Mouse (Mus musculus): ENCODE measurements around the gene Elfn1. TPM values are rescaled to one million over a fixed set of nuclear protein-coding genes. Genes with fewer than 3 reads are reported as not detected.

The Elfn1 gene
- polyA plus RNA-seq (2016; fragmentation: Nextera tagmentation; extraction: Ambion mirVana) = 0.73 TPM in 1 of 2 replicates, not detected in the other

DNA sequence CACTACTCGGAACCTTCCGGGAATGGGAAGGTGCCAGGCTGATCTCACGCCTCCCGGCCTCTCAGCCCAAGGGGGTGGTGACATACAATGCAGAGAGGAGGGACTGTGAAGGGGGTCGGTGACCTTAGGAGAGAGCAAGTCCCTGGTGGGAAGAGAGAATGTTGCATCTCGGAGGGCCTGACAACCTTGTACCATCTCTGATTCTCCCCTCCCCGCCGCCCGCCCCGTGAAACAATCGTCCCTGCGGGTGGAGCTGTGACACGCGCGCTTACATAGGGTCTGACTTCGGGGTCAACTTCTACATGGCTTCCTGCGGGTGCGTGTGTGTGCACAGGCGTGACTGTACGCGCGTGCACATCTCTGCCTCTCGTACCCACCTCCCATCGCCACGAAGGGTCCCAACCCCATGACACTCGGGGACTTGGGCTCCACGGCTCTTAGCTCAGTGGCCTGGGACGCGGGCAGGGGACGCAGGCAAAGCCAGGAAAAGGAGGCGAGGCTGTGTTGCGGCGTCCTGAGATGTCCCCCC lies at the start of gene Elfn1:
Gene Elfn1, plus strand, starts transcription at position 230 of the 529 bp plus-strand sequence.
- WGBS = under 1% methylated on average over 33 of the region's 33 CpGs
- Histone ChIP-seq H3K9me3 (no peaks in the 10 kb centered on the region), H3K4me1 (peaks cover 54% of the 10 kb centered on the region), H3K27ac (peak within 1 kb of the TSS; percentile 74), H3K36me3 (no peaks in the 10 kb centered on the region), H3K27me3 (ENCODE audit: insufficient read depth, poor library complexity, severe bottlenecking) (peaks cover 88% of the 10 kb centered on the region), H3K4me3 (peak within 1 kb of the TSS; percentile 75)
- DNase-seq (ENCODE audit: low spot score) = no peak

DNA sequence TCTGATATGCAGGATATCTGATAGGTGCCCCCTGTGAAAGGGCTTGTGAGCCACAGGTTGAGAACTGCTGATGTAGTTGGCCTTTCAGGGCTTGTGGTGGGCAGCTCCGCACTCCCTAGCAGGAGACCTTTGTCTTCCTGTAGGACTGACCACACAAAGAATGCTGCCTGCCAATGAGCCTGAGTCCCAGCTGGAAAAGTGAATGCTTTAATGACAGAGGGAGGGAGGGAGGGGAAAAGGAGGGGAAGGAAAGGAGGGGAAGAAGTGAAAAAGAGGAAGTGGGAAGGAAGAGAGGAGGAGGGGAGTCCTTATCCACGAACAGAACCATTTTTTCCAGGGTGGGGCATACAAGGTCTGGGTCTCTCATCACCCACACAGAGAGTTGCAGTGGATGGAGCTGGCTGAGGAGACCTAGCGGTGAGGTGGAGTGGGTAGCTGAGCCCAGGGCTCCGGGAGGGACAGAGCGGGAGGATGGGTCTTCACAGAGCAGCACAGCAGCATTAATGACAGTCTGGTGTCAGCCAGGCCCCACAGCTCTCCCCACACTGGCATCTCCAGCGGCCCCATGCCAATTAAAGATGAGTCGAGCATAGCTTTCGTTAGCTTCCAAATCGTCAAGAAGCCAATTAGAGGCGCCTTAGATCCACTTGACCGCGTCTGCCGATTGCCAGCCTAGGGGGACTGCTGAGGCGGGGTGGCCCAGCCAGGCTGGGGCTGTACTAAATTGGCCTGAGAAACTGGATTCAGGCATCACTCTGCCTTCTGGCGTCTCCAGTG lies 47.2 kb upstream of the Elfn1 start:
- no peak for DNase-seq (ENCODE audit: low spot score)
- Histone ChIP-seq H3K4me1 (no peaks in the 10 kb centered on the region), H3K4me3 (no peak overlapping the region), H3K36me3 (no peaks in the 10 kb centered on the region), H3K27ac (no peak overlapping the region), H3K27me3 (ENCODE audit: insufficient read depth, poor library complexity, severe bottlenecking) (peaks cover 11% of the 10 kb centered on the region), H3K9me3 (no peaks in the 10 kb centered on the region)
- 57% methylated on average over 15 of the region's 15 CpGs for WGBS

DNA sequence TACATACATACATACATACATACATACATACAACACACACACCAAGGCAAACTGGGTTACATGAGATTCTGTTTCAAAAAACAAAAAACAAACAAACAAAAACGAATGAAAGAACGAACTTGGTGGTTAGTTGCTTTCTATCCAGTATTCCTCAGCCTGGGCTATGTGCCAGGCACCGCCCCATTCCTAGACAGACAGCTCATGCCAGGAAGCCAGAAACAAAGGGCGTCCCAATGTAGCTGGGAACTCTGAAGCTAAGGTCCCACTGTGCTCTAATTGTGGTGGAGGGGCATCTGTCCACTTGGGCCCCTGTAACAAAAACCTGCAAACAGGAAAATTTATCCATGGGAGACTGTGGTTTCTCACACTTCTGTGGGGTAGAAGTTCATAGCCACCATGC lies 45.0 kb upstream of the Elfn1 start:
- H3K9me3 ChIP-seq = no peaks in the 10 kb centered on the region
- 56% methylated on average over 4 of the region's 4 CpGs for whole genome bisulfite sequencing
- no peak overlapping the region for H3K4me3 ChIP-seq
- H3K27ac ChIP-seq = no peak overlapping the region
- no peak for DNase-seq (ENCODE audit: low spot score)
- H3K4me1 ChIP-seq = peaks cover 3% of the 10 kb centered on the region; the same call in 1 of the 2 replicates
- no peaks in the 10 kb centered on the region for H3K36me3 ChIP-seq
- peaks cover 11% of the 10 kb centered on the region for H3K27me3 ChIP-seq (ENCODE audit: insufficient read depth, poor library complexity, severe bottlenecking)

DNA sequence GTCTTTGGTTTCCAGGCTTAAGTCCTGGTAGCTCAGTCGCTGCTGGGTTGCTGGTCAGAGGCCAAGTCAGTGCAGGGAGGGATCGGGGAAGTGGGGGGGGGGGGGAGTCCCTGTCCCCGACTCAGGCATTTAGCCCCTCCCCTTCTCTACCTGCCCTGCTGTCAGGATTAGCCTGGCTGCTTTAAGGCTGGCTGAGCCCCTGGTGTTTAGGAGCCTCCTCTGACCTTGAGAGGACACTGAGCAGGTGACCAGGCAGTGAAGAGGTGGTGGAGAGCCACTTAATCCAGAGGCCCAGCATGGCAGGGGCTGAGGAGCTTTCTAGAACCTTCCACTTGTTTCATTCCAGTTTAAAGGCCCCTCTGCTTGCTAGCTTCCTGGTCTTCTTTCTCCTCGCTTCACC lies 36.9 kb upstream of the Elfn1 start:
- H3K27me3 ChIP-seq (ENCODE audit: insufficient read depth, poor library complexity, severe bottlenecking) = peaks cover 5% of the 10 kb centered on the region; the same call in 1 of the 2 replicates
- no peaks in the 10 kb centered on the region for H3K9me3 ChIP-seq
- no peak for DNase-seq (ENCODE audit: low spot score)
- H3K27ac ChIP-seq = no peak overlapping the region
- peaks cover 9% of the 10 kb centered on the region for H3K4me1 ChIP-seq
- H3K36me3 ChIP-seq = no peaks in the 10 kb centered on the region
- no peak overlapping the region for H3K4me3 ChIP-seq
- 15% methylated on average over 4 of the region's 4 CpGs for WGBS

DNA sequence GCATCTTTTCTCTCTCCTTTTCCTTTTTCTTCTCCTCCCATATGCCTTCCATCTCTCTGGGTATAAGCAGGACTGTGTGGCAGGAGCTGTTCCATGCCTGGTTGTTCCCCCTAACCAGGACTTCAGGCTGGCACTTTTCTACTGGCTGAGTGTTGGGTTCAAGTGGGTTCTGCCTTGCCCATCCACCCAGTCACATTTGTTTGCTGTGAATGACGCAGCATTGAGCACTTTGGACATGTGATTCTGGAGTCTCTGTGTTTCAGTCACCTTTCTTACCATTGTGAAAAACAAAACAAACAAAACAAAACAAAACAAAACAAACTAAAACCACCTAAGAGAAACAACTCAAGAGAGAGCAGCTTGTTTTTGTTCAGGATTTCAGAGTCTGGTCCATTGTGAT lies 36.2 kb upstream of the Elfn1 start:
- Histone ChIP-seq H3K27ac (no peak overlapping the region), H3K36me3 (no peaks in the 10 kb centered on the region), H3K9me3 (no peaks in the 10 kb centered on the region), H3K4me3 (no peak overlapping the region), H3K4me1 (peaks cover 9% of the 10 kb centered on the region), H3K27me3 (ENCODE audit: insufficient read depth, poor library complexity, severe bottlenecking) (peaks cover 5% of the 10 kb centered on the region; the same call in 1 of the 2 replicates)
- DNase-seq (ENCODE audit: low spot score) = no peak
- 71% methylated on average over 1 of the region's 1 CpGs for WGBS

DNA sequence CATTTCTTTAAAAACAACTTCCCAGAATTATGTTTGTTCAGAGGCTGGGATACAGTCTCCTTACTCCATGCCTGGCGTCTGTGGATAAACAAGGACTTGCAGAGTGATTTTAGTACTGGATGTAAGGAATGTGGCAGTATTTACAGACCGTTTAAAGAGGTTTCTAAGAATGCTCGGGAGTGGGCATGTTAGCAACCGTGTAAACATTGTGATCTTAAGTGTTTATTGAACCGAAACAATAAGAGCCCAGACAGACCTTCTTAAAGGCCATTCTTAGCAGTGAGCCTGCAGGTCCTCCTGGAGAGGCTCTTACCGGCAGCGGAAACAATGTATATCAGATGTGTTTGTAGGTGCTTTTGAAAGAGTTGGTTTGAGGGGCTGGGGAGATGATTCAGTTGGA lies 30.2 kb upstream of the Elfn1 start:
- H3K27me3 ChIP-seq (ENCODE audit: insufficient read depth, poor library complexity, severe bottlenecking) = peaks cover 6% of the 10 kb centered on the region; the same call in 1 of the 2 replicates
- WGBS = 62% methylated on average over 7 of the region's 7 CpGs
- DNase-seq (ENCODE audit: low spot score) = no peak

DNA sequence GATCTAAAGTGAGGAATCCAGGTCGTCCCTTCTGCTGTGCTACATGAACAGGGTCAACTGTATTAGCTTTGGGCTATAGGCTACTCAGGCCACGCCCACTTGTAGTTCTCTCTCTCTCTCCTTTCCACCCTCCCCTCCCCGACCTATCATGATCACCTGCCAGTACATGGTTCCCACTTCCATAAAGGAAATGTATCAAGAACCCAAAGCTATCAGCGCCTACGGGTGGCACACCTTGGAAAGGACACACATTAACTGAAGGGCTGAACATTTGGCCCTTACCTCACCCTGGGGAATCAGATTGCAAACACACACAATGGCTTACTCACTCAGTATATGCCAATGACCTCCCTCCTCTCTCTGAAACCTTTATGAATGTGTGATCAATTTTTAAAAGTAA lies 28.0 kb upstream of the Elfn1 start:
- DNase-seq (ENCODE audit: low spot score) = no peak
- H3K9me3 ChIP-seq = no peaks in the 10 kb centered on the region
- WGBS = 69% methylated on average over 5 of the region's 5 CpGs
- no peak overlapping the region for H3K4me3 ChIP-seq
- peaks cover 7% of the 10 kb centered on the region; the same call in 1 of the 2 replicates for H3K27me3 ChIP-seq (ENCODE audit: insufficient read depth, poor library complexity, severe bottlenecking)
- no peaks in the 10 kb centered on the region for H3K36me3 ChIP-seq
- no peak overlapping the region for H3K27ac ChIP-seq
- no peaks in the 10 kb centered on the region for H3K4me1 ChIP-seq

More for the DNA sequence above, 30.2 kb upstream of the Elfn1 start:
- H3K4me1 ChIP-seq = no peaks in the 10 kb centered on the region
- no peaks in the 10 kb centered on the region for H3K36me3 ChIP-seq
- no peak overlapping the region for H3K27ac ChIP-seq
- no peaks in the 10 kb centered on the region for H3K9me3 ChIP-seq
- H3K4me3 ChIP-seq = no peak overlapping the region

DNA sequence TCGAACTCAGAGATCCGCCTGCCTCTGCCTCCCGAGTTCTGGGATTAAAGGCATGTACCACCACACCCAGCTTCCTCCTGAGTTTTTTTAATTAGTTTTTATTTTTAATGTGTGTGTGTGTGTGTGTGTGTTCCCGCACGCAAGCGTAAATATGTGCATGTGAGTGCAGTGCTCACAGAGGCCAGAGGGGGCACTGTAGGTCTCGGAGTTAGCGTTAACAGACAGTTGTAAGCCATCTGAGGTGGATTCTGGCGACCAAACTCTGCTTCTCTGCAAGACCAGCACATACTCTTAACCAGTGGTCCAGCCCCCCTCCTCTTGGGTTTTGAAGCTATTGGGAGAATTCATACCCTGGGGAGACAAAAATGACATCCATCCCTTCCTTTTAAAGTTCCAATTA lies 26.6 kb upstream of the Elfn1 start:
- Histone ChIP-seq H3K27me3 (ENCODE audit: insufficient read depth, poor library complexity, severe bottlenecking) (peaks cover 7% of the 10 kb centered on the region; the same call in 1 of the 2 replicates), H3K27ac (no peak overlapping the region), H3K4me1 (no peaks in the 10 kb centered on the region), H3K36me3 (no peaks in the 10 kb centered on the region), H3K9me3 (no peaks in the 10 kb centered on the region), H3K4me3 (no peak overlapping the region)
- DNase-seq (ENCODE audit: low spot score) = no peak
- WGBS = 89% methylated on average over 9 of the region's 9 CpGs

DNA sequence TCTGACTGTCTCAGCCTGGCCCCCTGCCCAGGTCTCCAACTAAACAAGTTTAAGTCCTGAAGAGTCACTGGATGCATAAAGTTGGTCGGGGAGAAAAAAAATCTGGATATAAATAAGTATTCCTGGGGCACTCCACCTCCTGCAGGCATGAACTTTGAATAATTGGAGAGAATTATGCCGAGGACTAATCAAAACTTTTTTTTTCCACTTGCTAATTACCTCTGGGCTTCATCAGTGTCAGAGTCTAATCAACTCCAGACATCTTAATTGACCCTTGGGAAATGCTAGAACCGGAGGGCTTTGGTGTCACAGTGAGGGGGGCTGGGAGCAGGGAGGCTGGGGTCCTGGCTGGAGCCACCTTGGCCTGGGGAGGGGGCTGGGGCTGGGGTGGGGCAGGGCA lies 19.1 kb upstream of the Elfn1 start:
- Histone ChIP-seq H3K27ac (no peak overlapping the region), H3K9me3 (no peaks in the 10 kb centered on the region), H3K27me3 (ENCODE audit: insufficient read depth, poor library complexity, severe bottlenecking) (peaks cover 54% of the 10 kb centered on the region), H3K4me1 (peaks cover 16% of the 10 kb centered on the region; the same call in 1 of the 2 replicates), H3K36me3 (no peaks in the 10 kb centered on the region), H3K4me3 (no peak overlapping the region)
- 27% methylated on average over 3 of the region's 3 CpGs for WGBS
- DNase-seq (ENCODE audit: low spot score) = no peak

DNA sequence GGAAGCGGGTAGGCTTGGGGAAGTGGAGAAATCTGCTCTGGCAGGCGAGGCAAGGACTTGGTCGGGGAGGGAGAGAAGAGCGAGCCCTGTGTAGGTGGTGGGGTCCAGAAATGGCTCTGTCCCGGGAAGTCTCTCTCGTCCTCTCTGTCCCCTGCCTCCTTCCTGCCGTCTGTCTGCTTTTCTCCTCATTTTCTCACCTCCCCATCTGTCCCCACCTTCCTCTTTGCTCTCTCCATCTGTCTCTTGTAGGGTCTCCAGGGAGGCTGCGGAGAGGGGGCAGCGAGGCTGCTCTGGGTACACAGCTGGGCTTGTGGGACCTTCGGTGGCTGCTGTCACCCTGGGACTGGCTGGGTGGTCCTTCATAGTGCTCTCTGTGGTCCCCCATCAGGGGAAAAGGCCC lies 18.4 kb upstream of the Elfn1 start:
- Histone ChIP-seq H3K4me1 (peaks cover 16% of the 10 kb centered on the region; the same call in 1 of the 2 replicates), H3K4me3 (no peak overlapping the region), H3K27me3 (ENCODE audit: insufficient read depth, poor library complexity, severe bottlenecking) (peaks cover 61% of the 10 kb centered on the region), H3K9me3 (no peaks in the 10 kb centered on the region), H3K27ac (no peak overlapping the region), H3K36me3 (no peaks in the 10 kb centered on the region)
- DNase-seq (ENCODE audit: low spot score) = no peak
- 37% methylated on average over 10 of the region's 10 CpGs for WGBS

DNA sequence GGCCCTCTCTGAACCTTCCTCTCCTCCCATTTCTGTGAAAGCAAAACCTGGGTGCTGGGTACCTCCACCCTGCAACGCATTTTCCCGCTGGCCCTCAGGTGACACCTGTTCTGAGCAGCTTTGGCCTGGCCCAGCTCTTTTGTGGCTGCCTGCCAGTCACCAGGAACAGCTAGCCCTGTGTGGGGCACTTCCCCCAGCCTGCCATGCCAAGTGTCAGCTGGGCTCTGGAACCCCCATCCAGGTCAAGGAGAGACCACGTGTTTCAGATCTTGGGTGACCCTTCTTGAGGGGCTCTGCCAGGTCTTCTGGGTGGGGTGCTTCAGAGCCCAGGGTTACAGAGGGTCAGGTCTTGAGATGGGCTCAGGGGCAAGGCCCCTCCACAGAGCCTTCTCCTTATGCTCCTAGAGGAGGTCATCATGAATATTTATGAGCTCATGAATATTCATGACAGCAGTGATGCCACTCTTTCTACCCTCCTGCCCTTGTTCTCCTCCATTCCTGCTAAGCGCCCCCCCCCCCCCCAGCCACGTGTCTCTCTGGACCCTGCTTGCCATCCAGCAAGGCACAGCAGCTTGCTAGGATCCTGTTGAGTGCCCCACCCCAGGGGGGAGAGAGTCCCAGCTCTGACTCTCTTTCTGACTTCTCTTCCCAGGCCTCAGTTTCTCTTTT lies 15.3 kb upstream of the Elfn1 start:
- Histone ChIP-seq H3K9me3 (no peaks in the 10 kb centered on the region), H3K27ac (0 out of 2 replicates have a peak overlapping the region, but pooled peaks have one; percentile 44), H3K36me3 (no peaks in the 10 kb centered on the region), H3K27me3 (ENCODE audit: insufficient read depth, poor library complexity, severe bottlenecking) (peaks cover 82% of the 10 kb centered on the region), H3K4me3 (no peak overlapping the region), H3K4me1 (peaks cover 16% of the 10 kb centered on the region; the same call in 1 of the 2 replicates)
- WGBS = 39% methylated on average over 4 of the region's 5 CpGs
- DNase-seq (ENCODE audit: low spot score) = no peak

DNA sequence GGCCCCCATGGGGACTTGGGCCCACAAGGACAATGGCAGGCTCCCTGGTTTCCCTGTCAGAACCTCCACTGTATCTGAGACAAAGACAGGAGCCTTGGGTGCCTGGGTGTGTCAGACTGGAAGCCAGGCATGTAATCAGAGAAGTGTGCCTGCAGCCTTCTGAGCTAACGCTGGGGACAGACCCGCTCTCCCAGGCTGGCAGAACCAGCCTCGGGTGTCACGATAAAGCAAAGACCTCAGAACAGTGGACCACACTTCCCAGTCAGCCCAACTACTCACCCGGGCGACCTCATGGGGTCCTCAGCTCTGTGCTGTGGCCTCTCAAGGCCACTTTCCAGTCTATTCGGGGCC lies 14.8 kb upstream of the Elfn1 start:
- Histone ChIP-seq H3K27me3 (ENCODE audit: insufficient read depth, poor library complexity, severe bottlenecking) (peaks cover 79% of the 10 kb centered on the region), H3K4me1 (peaks cover 16% of the 10 kb centered on the region; the same call in 1 of the 2 replicates), H3K4me3 (no peak overlapping the region), H3K9me3 (no peaks in the 10 kb centered on the region), H3K36me3 (no peaks in the 10 kb centered on the region), H3K27ac (0 out of 2 replicates have a peak overlapping the region, but pooled peaks have one; percentile 44)
- WGBS = 31% methylated on average over 7 of the region's 7 CpGs
- DNase-seq (ENCODE audit: low spot score) = no peak

DNA sequence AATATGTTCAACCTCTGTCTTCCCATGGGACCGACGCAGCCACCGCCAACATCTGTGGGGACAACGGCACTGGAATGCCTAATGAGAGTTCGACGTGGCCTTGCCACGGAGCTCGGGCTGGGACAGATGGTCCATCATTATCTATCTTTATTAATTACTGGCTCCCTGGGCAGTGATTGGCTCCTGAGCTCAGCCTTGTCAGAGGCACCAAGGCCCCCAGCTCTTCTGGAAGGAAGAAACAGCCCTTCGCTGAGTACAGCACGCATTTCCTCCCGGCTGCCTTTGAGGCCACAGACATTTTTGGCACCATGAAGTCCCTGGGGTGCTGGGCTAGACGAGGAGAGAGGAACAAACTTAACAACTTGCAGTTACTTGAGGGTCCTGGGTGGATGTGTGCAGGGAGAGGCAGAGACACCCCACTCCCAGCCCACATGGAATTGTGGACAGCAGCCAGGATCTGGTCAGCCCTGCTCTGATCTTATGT lies 13.7 kb upstream of the Elfn1 start:
- peaks cover 70% of the 10 kb centered on the region for H3K27me3 ChIP-seq (ENCODE audit: insufficient read depth, poor library complexity, severe bottlenecking)
- peaks cover 12% of the 10 kb centered on the region; the same call in 1 of the 2 replicates for H3K4me1 ChIP-seq
- no peak overlapping the region for H3K4me3 ChIP-seq
- no peaks in the 10 kb centered on the region for H3K9me3 ChIP-seq
- H3K36me3 ChIP-seq = no peaks in the 10 kb centered on the region
- H3K27ac ChIP-seq = no peak overlapping the region
- no peak for DNase-seq (ENCODE audit: low spot score)
- WGBS = 74% methylated on average over 12 of the region's 12 CpGs
